Mouse (Mus musculus): ENCODE results near the gene Arf5. TPM values are rescaled to one million over a fixed set of nuclear protein-coding genes. Genes with fewer than 3 reads are reported as not detected.

Gene Arf5
- polyA plus RNA-seq (2014; fragmentation: Nextera tagmentation; extraction: Ambion mirVana): 390 and 430 TPM in 2 replicates

- ATAC-seq (ENCODE audit: low FRiP score, low TSS enrichment): peak; percentile 86
- Histone ChIP-seq H3K27ac (replicated peaks; ENCODE audit: low read depth, low read length) (peak within 1 kb of the TSS; percentile 77), H3K4me3 (replicated peaks; ENCODE audit: low read depth, low read length) (peak within 1 kb of the TSS; percentile 75), H3K9ac (replicated peaks; ENCODE audit: low read length) (peak within 1 kb of the TSS; percentile 95), H3K9me3 (ENCODE audit: control insufficient read depth, low read length) (no peaks in the 10 kb centered on the region), H3K4me1 (ENCODE audit: control insufficient read depth, insufficient read depth, low read length) (peaks cover 26% of the 10 kb centered on the region), H3K36me3 (ENCODE audit: control insufficient read depth, insufficient read depth, low read length) (peaks cover 27% of the 10 kb centered on the region), H3K27me3 (ENCODE audit: control insufficient read depth, insufficient read depth, low read length) (no peaks in the 10 kb centered on the region), H3K4me2 (ENCODE audit: low read length) (peak within 1 kb of the TSS; percentile 63)
- WGBS: under 1% methylated on average over 33 of the region's 42 CpGs
- peak; percentile 95 for DNase-seq
Observed at GRCm38 (mm10) chr6:28423313-28423712, at the start of gene Arf5. TSS of gene Arf5 (plus strand) at chr6:28423560.

GRCm38 (mm10) chr6:28381983-28382382 lies 41.4 kb upstream of the Arf5 start:
- H3K27ac ChIP-seq (replicated peaks; ENCODE audit: low read depth, low read length): no peak overlapping the region
- no peaks in the 10 kb centered on the region for H3K4me1 ChIP-seq (ENCODE audit: control insufficient read depth, insufficient read depth, low read length)
- H3K4me2 ChIP-seq (ENCODE audit: low read length): no peak overlapping the region
- H3K9ac ChIP-seq (replicated peaks; ENCODE audit: low read length): no peak overlapping the region
- no peak overlapping the region for H3K4me3 ChIP-seq (replicated peaks; ENCODE audit: low read depth, low read length)
- no peaks in the 10 kb centered on the region for H3K9me3 ChIP-seq (ENCODE audit: control insufficient read depth, low read length)
- no peaks in the 10 kb centered on the region for H3K27me3 ChIP-seq (ENCODE audit: control insufficient read depth, insufficient read depth, low read length)
- DNase-seq (peak; percentile 23), ATAC-seq (ENCODE audit: low FRiP score, low TSS enrichment) (no peak)
- WGBS: 70% methylated on average over 4 of the region's 4 CpGs
- H3K36me3 ChIP-seq (ENCODE audit: control insufficient read depth, insufficient read depth, low read length): no peaks in the 10 kb centered on the region

- Histone ChIP-seq H3K4me1 (ENCODE audit: control insufficient read depth, insufficient read depth, low read length) (no peaks in the 10 kb centered on the region), H3K9ac (replicated peaks; ENCODE audit: low read length) (no peak overlapping the region), H3K27me3 (ENCODE audit: control insufficient read depth, insufficient read depth, low read length) (no peaks in the 10 kb centered on the region), H3K4me2 (ENCODE audit: low read length) (no peak overlapping the region), H3K4me3 (replicated peaks; ENCODE audit: low read depth, low read length) (no peak overlapping the region), H3K36me3 (ENCODE audit: control insufficient read depth, insufficient read depth, low read length) (no peaks in the 10 kb centered on the region), H3K9me3 (ENCODE audit: control insufficient read depth, low read length) (no peaks in the 10 kb centered on the region), H3K27ac (replicated peaks; ENCODE audit: low read depth, low read length) (no peak overlapping the region)
- DNase-seq (no peak), ATAC-seq (ENCODE audit: low FRiP score, low TSS enrichment) (no peak)
- 92% methylated on average over 3 of the region's 3 CpGs for whole genome bisulfite sequencing
Observed at GRCm38 (mm10) chr6:28385169-28385568, 38.2 kb upstream of the Arf5 start.

- DNase-seq: no peak
- H3K9me3 ChIP-seq (ENCODE audit: control insufficient read depth, low read length): no peaks in the 10 kb centered on the region
- H3K4me1 ChIP-seq (ENCODE audit: control insufficient read depth, insufficient read depth, low read length): no peaks in the 10 kb centered on the region
- no peak overlapping the region for H3K4me3 ChIP-seq (replicated peaks; ENCODE audit: low read depth, low read length)
- H3K4me2 ChIP-seq (ENCODE audit: low read length): no peak overlapping the region
- WGBS: 97% methylated on average over 3 of the region's 3 CpGs
- H3K27me3 ChIP-seq (ENCODE audit: control insufficient read depth, insufficient read depth, low read length): no peaks in the 10 kb centered on the region
- H3K9ac ChIP-seq (replicated peaks; ENCODE audit: low read length): no peak overlapping the region
- no peak overlapping the region for H3K27ac ChIP-seq (replicated peaks; ENCODE audit: low read depth, low read length)
- ATAC-seq (ENCODE audit: low FRiP score, low TSS enrichment): no peak
- H3K36me3 ChIP-seq (ENCODE audit: control insufficient read depth, insufficient read depth, low read length): no peaks in the 10 kb centered on the region
Observed at GRCm38 (mm10) chr6:28389038-28389437, 34.3 kb upstream of the Arf5 start.

GRCm38 (mm10) chr6:28396051-28396852 lies 27.1 kb upstream of the Arf5 start:
- 0 out of 2 replicates have a peak, but pooled peaks cover 10% of the 10 kb centered on the region for H3K4me1 ChIP-seq (ENCODE audit: control insufficient read depth, insufficient read depth, low read length)
- ATAC-seq (ENCODE audit: low FRiP score, low TSS enrichment): peak; percentile 39; the same call in 1 of the 2 replicates
- peak overlapping the region; percentile 47 for H3K4me3 ChIP-seq (replicated peaks; ENCODE audit: low read depth, low read length)
- no peak for DNase-seq
- H3K36me3 ChIP-seq (ENCODE audit: control insufficient read depth, insufficient read depth, low read length): no peaks in the 10 kb centered on the region
- peak overlapping the region; percentile 80 for H3K4me2 ChIP-seq (ENCODE audit: low read length)
- 12% methylated on average over 15 of the region's 15 CpGs for WGBS
- peak overlapping the region; percentile 86 for H3K27ac ChIP-seq (replicated peaks; ENCODE audit: low read depth, low read length)
- H3K9me3 ChIP-seq (ENCODE audit: control insufficient read depth, low read length): no peaks in the 10 kb centered on the region
- no peaks in the 10 kb centered on the region for H3K27me3 ChIP-seq (ENCODE audit: control insufficient read depth, insufficient read depth, low read length)
- H3K9ac ChIP-seq (replicated peaks; ENCODE audit: low read length): peak overlapping the region; percentile 61

GRCm38 (mm10) chr6:28396853-28397457 lies 26.4 kb upstream of the Arf5 start:
- WGBS: under 1% methylated on average over 19 of the region's 19 CpGs

GRCm38 (mm10) chr6:28397681-28398203 lies 25.6 kb upstream of the Arf5 start, which contains the start of gene Zfp800:
TSS of gene Zfp800 (minus strand) at chr6:28398005.
- H3K27me3 ChIP-seq (ENCODE audit: control insufficient read depth, insufficient read depth, low read length): no peaks in the 10 kb centered on the region
- ATAC-seq (ENCODE audit: low FRiP score, low TSS enrichment) (peak; percentile 57; the same call in 1 of the 2 replicates), DNase-seq (peak; percentile 79)
- peak within 1 kb of the TSS; percentile 47 for H3K4me3 ChIP-seq (replicated peaks; ENCODE audit: low read depth, low read length)
- WGBS: under 1% methylated on average over 33 of the region's 33 CpGs
- no peaks in the 10 kb centered on the region for H3K9me3 ChIP-seq (ENCODE audit: control insufficient read depth, low read length)
- 0 out of 2 replicates have a peak, but pooled peaks cover 10% of the 10 kb centered on the region for H3K4me1 ChIP-seq (ENCODE audit: control insufficient read depth, insufficient read depth, low read length)
- peak within 1 kb of the TSS; percentile 86 for H3K27ac ChIP-seq (replicated peaks; ENCODE audit: low read depth, low read length)
- peak within 1 kb of the TSS; percentile 80 for H3K4me2 ChIP-seq (ENCODE audit: low read length)
- peak within 1 kb of the TSS; percentile 61 for H3K9ac ChIP-seq (replicated peaks; ENCODE audit: low read length)
- H3K36me3 ChIP-seq (ENCODE audit: control insufficient read depth, insufficient read depth, low read length): no peaks in the 10 kb centered on the region

More at GRCm38 (mm10) chr6:28396853-28397457, 26.4 kb upstream of the Arf5 start:
- DNase-seq (peak; percentile 80), ATAC-seq (ENCODE audit: low FRiP score, low TSS enrichment) (peak; percentile 51; the same call in 1 of the 2 replicates)
- Histone ChIP-seq H3K4me1 (ENCODE audit: control insufficient read depth, insufficient read depth, low read length) (0 out of 2 replicates have a peak, but pooled peaks cover 10% of the 10 kb centered on the region), H3K4me2 (ENCODE audit: low read length) (peak overlapping the region; percentile 80), H3K27ac (replicated peaks; ENCODE audit: low read depth, low read length) (peak overlapping the region; percentile 86), H3K9me3 (ENCODE audit: control insufficient read depth, low read length) (no peaks in the 10 kb centered on the region), H3K27me3 (ENCODE audit: control insufficient read depth, insufficient read depth, low read length) (no peaks in the 10 kb centered on the region), H3K9ac (replicated peaks; ENCODE audit: low read length) (peak overlapping the region; percentile 61), H3K36me3 (ENCODE audit: control insufficient read depth, insufficient read depth, low read length) (no peaks in the 10 kb centered on the region), H3K4me3 (replicated peaks; ENCODE audit: low read depth, low read length) (peak overlapping the region; percentile 47)

- no peak for ATAC-seq (ENCODE audit: low FRiP score, low TSS enrichment)
- WGBS: 94% methylated on average over 3 of the region's 3 CpGs
- H3K4me3 ChIP-seq (replicated peaks; ENCODE audit: low read depth, low read length): no peak overlapping the region
Observed at GRCm38 (mm10) chr6:28398726-28399125, 24.6 kb upstream of the Arf5 start.

More at GRCm38 (mm10) chr6:28398726-28399125, 24.6 kb upstream of the Arf5 start:
- Histone ChIP-seq H3K4me1 (ENCODE audit: control insufficient read depth, insufficient read depth, low read length) (0 out of 2 replicates have a peak, but pooled peaks cover 10% of the 10 kb centered on the region), H3K9me3 (ENCODE audit: control insufficient read depth, low read length) (no peaks in the 10 kb centered on the region), H3K27ac (replicated peaks; ENCODE audit: low read depth, low read length) (no peak overlapping the region), H3K9ac (replicated peaks; ENCODE audit: low read length) (no peak overlapping the region), H3K4me2 (ENCODE audit: low read length) (no peak overlapping the region), H3K36me3 (ENCODE audit: control insufficient read depth, insufficient read depth, low read length) (no peaks in the 10 kb centered on the region), H3K27me3 (ENCODE audit: control insufficient read depth, insufficient read depth, low read length) (no peaks in the 10 kb centered on the region)
- DNase-seq: no peak
